Mouse (Mus musculus) heart, postnatal 0 days (tissue): ENCODE data around the gene Bicd2.

Source experiments
- CTCF ChIP-seq: IDR thresholded peaks from 2 replicates; pipeline ENCODE4 v1.5.1; 2016; ENCODE audit warnings: antibody characterized with exemption, control low read depth, low read depth
- EP300 ChIP-seq: IDR thresholded peaks from 2 replicates; pipeline ENCODE4 v1.6.1; 2016; ENCODE audit warnings: antibody characterized with exemption, low read depth

DNA sequence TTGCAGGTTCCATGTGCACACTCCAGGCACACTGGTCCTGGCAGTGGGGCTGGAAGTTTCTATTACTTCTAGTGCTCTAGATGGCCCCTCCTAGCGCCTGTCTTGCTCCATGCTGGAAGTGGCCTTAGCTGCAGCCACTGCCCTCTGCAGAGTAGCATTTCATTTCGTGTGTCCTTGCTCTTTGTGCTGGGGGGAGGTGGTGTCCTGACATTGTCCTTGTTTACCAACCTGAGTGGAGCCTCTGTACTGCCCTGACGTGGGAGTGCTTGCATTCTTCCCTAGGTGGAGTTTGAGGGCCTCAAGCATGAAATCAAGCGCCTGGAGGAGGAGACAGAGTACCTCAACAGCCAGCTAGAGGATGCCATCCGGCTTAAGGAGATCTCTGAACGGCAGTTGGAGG is 36.2 kb downstream of the Bicd2 start:
- TF ChIP-seq CTCF = no peak
- TF ChIP-seq EP300 = no peak
